Mouse (Mus musculus) adrenal gland, postnatal 10 days (tissue): ENCODE data around the gene Cyp2c50. TPM values are rescaled to one million over a fixed set of nuclear protein-coding genes. Genes with fewer than 3 reads are reported as not detected.
"Not testable (repeated sequence)": the region's sequence is repeated elsewhere in the genome, so short reads cannot be mapped to it uniquely, and the experiment has no call there.

Source experiments
- DNase-seq: peaks from one replicate; pipeline ENCODE4 v3.0.0; 2021; ENCODE audit warnings: mixed read lengths
- long read RNA-seq, 2 experiments: library from polyadenylated mRNA; stranded (forward); transcript quantifications; one replicate each; pipeline ENCODE4 v2.0.0; 2021
- total RNA-seq, 2 experiments: library from RNA; stranded (reverse); gene quantifications; 2 replicates each; pipeline ENCODE4 v1.2.3; 2021

The Cyp2c50 gene
- 1 to 10 TPM; 6.7 to 8.1 TPM for total RNA-seq
- long read RNA-seq, experiment 1, transcript Cyp2c50-202 (9 exons, 1,812 nt) = major isoform, 8 of 14 reads
- long read RNA-seq, experiment 1, partial matches to known transcripts = 3 of 14 reads
- long read RNA-seq, experiment 1, other reads (novel, unspliced or antisense) = 0 of 14 reads
- long read RNA-seq, experiment 2 = 0 reads

GRCm38 (mm10) chr19:40089421-40089820 lies at the start of gene Cyp2c50:
TSS of gene Cyp2c50 (plus strand) at chr19:40089688.
- DNase-seq = not testable (repeated sequence)

DNA sequence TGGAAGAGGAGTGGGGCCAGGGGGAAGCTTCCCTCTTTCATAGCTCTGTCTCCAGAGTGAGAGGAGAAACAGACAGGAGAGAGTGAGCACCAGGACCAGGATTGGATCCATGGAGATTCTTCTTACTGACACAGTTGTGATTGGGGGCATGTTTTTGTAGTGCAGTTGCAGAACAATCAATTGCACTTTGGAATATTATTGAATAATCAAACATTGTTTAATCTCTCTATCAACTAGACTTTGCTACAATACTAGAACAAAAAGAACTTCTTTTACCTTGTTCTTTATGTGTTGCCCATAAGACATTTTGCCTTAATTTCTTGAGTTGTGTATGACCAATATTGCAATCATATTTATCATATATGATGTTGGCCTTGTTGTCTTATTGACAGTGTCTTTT lies 15.8 kb upstream of the Cyp2c50 start, which contains the start of gene Cyp2c54:
TSS of gene Cyp2c54 (minus strand) at position 127 of the 400 bp plus-strand sequence.
- no peak for DNase-seq

GRCm38 (mm10) chr19:40088381-40088780 lies 1.1 kb upstream of the Cyp2c50 start:
- no peak for DNase-seq

DNA sequence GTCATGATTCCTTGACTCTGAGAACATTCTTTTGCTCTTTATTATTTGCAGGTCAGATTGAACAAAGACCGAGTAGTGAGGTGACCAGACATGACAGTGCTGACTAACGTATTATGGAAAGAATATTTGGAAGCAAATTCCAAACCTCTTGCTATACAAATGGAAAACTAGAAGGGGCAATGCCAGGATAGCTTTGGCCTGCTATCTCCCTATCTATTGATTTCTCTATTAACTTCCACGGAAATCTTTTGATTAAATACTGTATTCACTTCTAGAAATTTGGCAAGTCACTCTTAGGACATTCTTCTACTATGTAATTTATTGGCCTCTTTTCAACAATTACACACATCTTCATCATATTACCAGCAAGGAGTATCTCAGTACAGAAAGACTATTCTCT lies 1.6 kb downstream of the Cyp2c50 start:
- no peak for DNase-seq

DNA sequence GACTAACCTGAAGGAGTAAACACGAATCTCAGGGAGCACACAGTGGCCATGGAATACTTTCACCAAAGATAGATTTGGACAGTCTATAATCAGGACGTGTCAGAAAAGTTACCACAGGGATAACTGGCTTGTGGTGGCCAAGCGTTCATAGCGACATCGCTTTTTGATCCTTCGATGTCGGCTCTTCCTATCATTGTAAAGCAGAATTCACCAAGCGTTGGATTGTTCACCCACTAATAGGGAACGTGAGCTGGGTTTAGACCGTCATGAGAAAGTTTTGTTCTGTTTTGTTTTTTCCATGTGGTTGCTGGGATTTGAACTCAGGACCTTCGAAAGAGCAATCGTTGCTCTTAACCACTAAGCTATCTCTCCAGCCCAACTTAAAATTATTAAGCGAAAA lies 30.1 kb downstream of the Cyp2c50 start:
- DNase-seq = not testable (repeated sequence)

DNA sequence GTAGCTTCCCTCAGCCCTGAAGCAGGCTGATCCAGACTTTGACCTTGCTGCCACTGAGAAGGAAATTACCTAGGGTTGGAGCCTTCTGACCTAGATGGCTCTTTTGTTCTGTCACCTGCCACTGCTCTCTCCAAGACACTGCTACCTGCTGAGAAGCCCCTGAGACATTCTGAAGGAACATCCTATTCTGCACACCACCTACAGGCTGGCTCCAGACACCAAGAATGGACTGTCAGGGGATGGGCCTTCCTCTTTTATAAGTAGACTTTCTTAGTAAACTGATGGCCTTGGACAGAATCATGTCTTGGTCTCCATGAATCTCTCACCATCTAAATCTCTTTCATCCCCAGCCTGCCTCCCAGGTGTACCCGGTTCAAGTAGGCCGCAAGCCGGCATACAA lies 35.7 kb downstream of the Cyp2c50 start:
- not testable (repeated sequence) for DNase-seq

DNA sequence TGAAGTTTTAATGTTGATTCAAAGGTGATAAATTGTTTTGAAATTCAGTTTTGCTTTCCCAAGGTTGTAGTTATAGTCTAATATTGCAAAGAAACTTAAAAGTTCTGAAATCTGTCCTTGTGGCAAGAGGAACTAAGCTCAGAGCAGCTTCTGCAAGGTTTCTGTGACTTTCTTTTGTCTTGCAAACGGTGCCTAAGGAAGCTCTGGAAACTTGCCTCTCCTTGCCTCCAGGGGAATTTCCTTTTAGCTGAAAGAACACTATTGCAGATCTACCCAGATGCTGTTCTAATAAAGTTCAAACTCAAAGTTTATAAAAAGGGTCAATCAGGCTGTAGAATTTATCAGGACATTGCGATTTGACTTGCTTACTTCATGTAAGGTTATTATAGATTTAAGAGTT lies 37.5 kb downstream of the Cyp2c50 start:
- DNase-seq = not testable (repeated sequence)

Other genes starting within 250 kb of the Cyp2c50 start
- gene Cyp2c69, start 202.9 kb upstream of the Cyp2c50 start, total RNA-seq = 10 to 100 TPM in 1 of 2 experiments, 1 to 10 TPM in 1; 8.7 to 14.9 TPM
- 10 to 100 TPM; 19.4 to 32.3 TPM for gene Cyp2c37, start 97.3 kb upstream of the Cyp2c50 start, total RNA-seq
- 1 to 10 TPM; 1.5 to 2.8 TPM for gene Cyp2c54, start 15.9 kb upstream of the Cyp2c50 start, total RNA-seq
- gene Cyp2c70, start 97.6 kb downstream of the Cyp2c50 start, total RNA-seq = 10 to 100 TPM; 17.4 to 37.8 TPM
- 10 to 100 TPM; 59.1 to 66.8 TPM for gene Pdlim1, start 182.2 kb downstream of the Cyp2c50 start, total RNA-seq